Mouse (Mus musculus): ENCODE data around the gene Slc5a11. TPM values are rescaled to one million over a fixed set of nuclear protein-coding genes. Genes with fewer than 3 reads are reported as not detected.
A peak's percentile ranks its signal among the peaks of the same experiment; 100 is the strongest.

The Slc5a11 gene
- polyA plus RNA-seq, 1 experiment from 2014 or later = 0.18 TPM

GRCm38 (mm10) chr7:123212316-123212715 is 2.3 kb upstream of the Slc5a11 start:
- Histone ChIP-seq H3K4me3 (replicated peaks) (no peak overlapping the region), H3K4me2 (no peak overlapping the region), H3K9ac (no peak overlapping the region), H3K4me1 (replicated peaks) (0 out of 2 replicates have a peak, but pooled peaks cover 6% of the 10 kb centered on the region), H3K27ac (no peak overlapping the region), H3K36me3 (no peaks in the 10 kb centered on the region), H3K27me3 (no peaks in the 10 kb centered on the region), H3K9me3 (replicated peaks) (no peaks in the 10 kb centered on the region)
- 63% methylated on average over 5 of the region's 5 CpGs for whole genome bisulfite sequencing (ENCODE audit: insufficient replicate concordance)
- ATAC-seq (ENCODE audit: low read depth) (no peak), DNase-seq (no peak)

GRCm38 (mm10) chr7:123215138-123215537 is 558 bp downstream of the Slc5a11 start:
- Histone ChIP-seq H3K36me3 (no peaks in the 10 kb centered on the region), H3K27me3 (no peaks in the 10 kb centered on the region), H3K4me3 (replicated peaks) (no peak overlapping the region), H3K4me1 (replicated peaks) (0 out of 2 replicates have a peak, but pooled peaks cover 6% of the 10 kb centered on the region), H3K27ac (no peak overlapping the region), H3K9me3 (replicated peaks) (no peaks in the 10 kb centered on the region), H3K4me2 (no peak overlapping the region), H3K9ac (no peak overlapping the region)
- no peak for ATAC-seq (ENCODE audit: low read depth)
- 62% methylated on average over 2 of the region's 2 CpGs for WGBS (ENCODE audit: insufficient replicate concordance)
- no peak for DNase-seq

GRCm38 (mm10) chr7:123217448-123218354 is 3.1 kb downstream of the Slc5a11 start:
- 0 out of 2 replicates have a peak, but pooled peaks cover 6% of the 10 kb centered on the region for H3K4me1 ChIP-seq (replicated peaks)
- no peak overlapping the region for H3K27ac ChIP-seq
- no peaks in the 10 kb centered on the region for H3K27me3 ChIP-seq
- H3K4me3 ChIP-seq (replicated peaks) = no peak overlapping the region
- no peak for DNase-seq
- H3K36me3 ChIP-seq = no peaks in the 10 kb centered on the region
- H3K9me3 ChIP-seq (replicated peaks) = no peaks in the 10 kb centered on the region
- 49% methylated on average over 7 of the region's 7 CpGs for WGBS (ENCODE audit: insufficient replicate concordance)
- H3K9ac ChIP-seq = no peak overlapping the region
- no peak for ATAC-seq (ENCODE audit: low read depth)
- no peak overlapping the region for H3K4me2 ChIP-seq

- Histone ChIP-seq H3K4me1 (replicated peaks) (0 out of 2 replicates have a peak, but pooled peaks cover 6% of the 10 kb centered on the region), H3K9ac (no peak overlapping the region), H3K36me3 (no peaks in the 10 kb centered on the region), H3K4me3 (replicated peaks) (no peak overlapping the region), H3K27ac (no peak overlapping the region), H3K4me2 (no peak overlapping the region), H3K27me3 (no peaks in the 10 kb centered on the region), H3K9me3 (replicated peaks) (no peaks in the 10 kb centered on the region)
- no peak for ATAC-seq (ENCODE audit: low read depth)
- WGBS (ENCODE audit: insufficient replicate concordance) = 51% methylated on average over 6 of the region's 6 CpGs
- DNase-seq = no peak
Measured at GRCm38 (mm10) chr7:123218620-123219019, 4.0 kb downstream of the Slc5a11 start.

GRCm38 (mm10) chr7:123219781-123220632 is 5.4 kb downstream of the Slc5a11 start:
- Histone ChIP-seq H3K4me3 (replicated peaks) (no peak overlapping the region), H3K27ac (no peak overlapping the region), H3K4me2 (no peak overlapping the region), H3K36me3 (no peaks in the 10 kb centered on the region), H3K27me3 (no peaks in the 10 kb centered on the region), H3K9ac (no peak overlapping the region), H3K9me3 (replicated peaks) (no peaks in the 10 kb centered on the region), H3K4me1 (replicated peaks) (no peaks in the 10 kb centered on the region)
- no peak for DNase-seq
- WGBS (ENCODE audit: insufficient replicate concordance) = 65% methylated on average over 13 of the region's 13 CpGs
- no peak for ATAC-seq (ENCODE audit: low read depth)

- no peak for DNase-seq
- Histone ChIP-seq H3K27me3 (no peaks in the 10 kb centered on the region), H3K4me1 (replicated peaks) (no peaks in the 10 kb centered on the region), H3K4me2 (no peak overlapping the region), H3K9me3 (replicated peaks) (no peaks in the 10 kb centered on the region), H3K27ac (no peak overlapping the region), H3K36me3 (no peaks in the 10 kb centered on the region), H3K4me3 (replicated peaks) (no peak overlapping the region), H3K9ac (no peak overlapping the region)
- WGBS (ENCODE audit: insufficient replicate concordance) = 41% methylated on average over 2 of the region's 2 CpGs
- no peak for ATAC-seq (ENCODE audit: low read depth)
Measured at GRCm38 (mm10) chr7:123220633-123220942, 6.0 kb downstream of the Slc5a11 start.

GRCm38 (mm10) chr7:123224076-123224475 is 9.5 kb downstream of the Slc5a11 start:
- Histone ChIP-seq H3K4me3 (replicated peaks) (no peak overlapping the region), H3K4me1 (replicated peaks) (no peaks in the 10 kb centered on the region), H3K4me2 (no peak overlapping the region), H3K27me3 (no peaks in the 10 kb centered on the region), H3K36me3 (no peaks in the 10 kb centered on the region), H3K9ac (no peak overlapping the region), H3K9me3 (replicated peaks) (no peaks in the 10 kb centered on the region), H3K27ac (no peak overlapping the region)
- ATAC-seq (ENCODE audit: low read depth) (no peak), DNase-seq (no peak)
- 76% methylated on average over 9 of the region's 9 CpGs for WGBS (ENCODE audit: insufficient replicate concordance)

- no peaks in the 10 kb centered on the region for H3K9me3 ChIP-seq (replicated peaks)
- DNase-seq = no peak
- H3K9ac ChIP-seq = no peak overlapping the region
- no peaks in the 10 kb centered on the region for H3K27me3 ChIP-seq
- 59% methylated on average over 4 of the region's 4 CpGs for WGBS (ENCODE audit: insufficient replicate concordance)
- no peak overlapping the region for H3K27ac ChIP-seq
- no peak overlapping the region for H3K4me2 ChIP-seq
- H3K4me1 ChIP-seq (replicated peaks) = no peaks in the 10 kb centered on the region
- H3K4me3 ChIP-seq (replicated peaks) = no peak overlapping the region
- H3K36me3 ChIP-seq = no peaks in the 10 kb centered on the region
- ATAC-seq (ENCODE audit: low read depth) = no peak
Measured at GRCm38 (mm10) chr7:123225159-123225558, 10.6 kb downstream of the Slc5a11 start.

GRCm38 (mm10) chr7:123235449-123235848 is 20.9 kb downstream of the Slc5a11 start:
- 15% methylated on average over 4 of the region's 4 CpGs for WGBS (ENCODE audit: insufficient replicate concordance)
- ATAC-seq (ENCODE audit: low read depth) = no peak
- no peaks in the 10 kb centered on the region for H3K36me3 ChIP-seq
- H3K27ac ChIP-seq = no peak overlapping the region
- no peak overlapping the region for H3K4me3 ChIP-seq (replicated peaks)
- no peaks in the 10 kb centered on the region for H3K9me3 ChIP-seq (replicated peaks)
- H3K9ac ChIP-seq = no peak overlapping the region
- no peak for DNase-seq
- no peaks in the 10 kb centered on the region for H3K27me3 ChIP-seq
- H3K4me1 ChIP-seq (replicated peaks) = no peaks in the 10 kb centered on the region
- H3K4me2 ChIP-seq = no peak overlapping the region

GRCm38 (mm10) chr7:123238621-123239020 is 24.0 kb downstream of the Slc5a11 start:
- Histone ChIP-seq H3K27me3 (no peaks in the 10 kb centered on the region), H3K4me1 (replicated peaks) (no peaks in the 10 kb centered on the region), H3K27ac (no peak overlapping the region), H3K36me3 (no peaks in the 10 kb centered on the region), H3K4me2 (no peak overlapping the region), H3K9me3 (replicated peaks) (no peaks in the 10 kb centered on the region), H3K4me3 (replicated peaks) (no peak overlapping the region), H3K9ac (no peak overlapping the region)
- 70% methylated on average over 4 of the region's 4 CpGs for WGBS (ENCODE audit: insufficient replicate concordance)
- ATAC-seq (ENCODE audit: low read depth) (no peak), DNase-seq (no peak)

GRCm38 (mm10) chr7:123240064-123240463 is 25.5 kb downstream of the Slc5a11 start:
- Histone ChIP-seq H3K27ac (no peak overlapping the region), H3K4me1 (replicated peaks) (peaks cover 6% of the 10 kb centered on the region), H3K4me3 (replicated peaks) (no peak overlapping the region), H3K9ac (no peak overlapping the region), H3K36me3 (no peaks in the 10 kb centered on the region), H3K9me3 (replicated peaks) (no peaks in the 10 kb centered on the region), H3K27me3 (no peaks in the 10 kb centered on the region), H3K4me2 (0 out of 2 replicates have a peak overlapping the region, but pooled peaks have one; percentile 3)
- no peak for ATAC-seq (ENCODE audit: low read depth)
- 24% methylated on average over 6 of the region's 6 CpGs for WGBS (ENCODE audit: insufficient replicate concordance)
- no peak for DNase-seq
